Mouse (Mus musculus) liver, adult 2 months (tissue): ENCODE measurements around the gene Slc25a25. TPM values are rescaled to one million over a fixed set of nuclear protein-coding genes. Genes with fewer than 3 reads are reported as not detected.

Experiments used
- DNase-seq: peaks from one replicate; pipeline ENCODE4 v3.0.0-alpha.2; 2011; ENCODE audit warnings: low read depth, low spot score; ENCODE audit errors: extremely low read depth
- H3K27ac ChIP-seq: fragments of 200-500 bp; replicated peaks from 2 replicates; pipeline ENCODE4 v1.5.1; 2012; ENCODE audit warnings: low read depth, mild to moderate bottlenecking, control low read depth, inconsistent platforms, low read length; ENCODE audit not compliant: insufficient read depth
- H3K27me3 ChIP-seq: fragments of 200-500 bp; 2 replicates; pipeline ENCODE4 v1.6.1; 2012; ENCODE audit warnings: mild to moderate bottlenecking, moderate library complexity, low read length, inconsistent platforms; ENCODE audit not compliant: control insufficient read depth, insufficient read depth
- H3K36me3 ChIP-seq: fragments of 200-500 bp; 2 replicates; pipeline ENCODE4 v1.6.1; 2012; ENCODE audit warnings: low read length, inconsistent platforms; ENCODE audit not compliant: control insufficient read depth, insufficient read depth
- H3K4me1 ChIP-seq: fragments of 200-500 bp; 2 replicates; pipeline ENCODE4 v1.6.1; 2011; ENCODE audit warnings: low read length; ENCODE audit not compliant: control insufficient read depth, insufficient read depth
- H3K4me3 ChIP-seq: fragments of 200-500 bp; 2 replicates; pipeline ENCODE4 v1.5.1; 2011; ENCODE audit warnings: low read depth, mild to moderate bottlenecking, control low read depth, low read length, moderate library complexity; ENCODE audit not compliant: insufficient read depth
- H3K79me2 ChIP-seq: fragments of 200-500 bp; 2 replicates; pipeline ENCODE4 v1.6.1; 2012; ENCODE audit warnings: inconsistent platforms, mild to moderate bottlenecking, low read length, moderate library complexity; ENCODE audit not compliant: control insufficient read depth, insufficient read depth
- H3K9ac ChIP-seq: fragments of 200-500 bp; 2 replicates; pipeline ENCODE4 v1.6.1; 2012; ENCODE audit warnings: low read depth, mild to moderate bottlenecking, control low read depth, inconsistent platforms, low read length
- CTCF ChIP-seq: fragments of 200-500 bp; IDR thresholded peaks from 2 replicates; pipeline ENCODE4 v1.5.1; 2011; ENCODE audit warnings: low read depth, low read length, control low read depth
- POLR2A ChIP-seq: fragments of 200-500 bp; IDR thresholded peaks from 2 replicates; pipeline ENCODE4 v1.6.1; 2011; ENCODE audit warnings: low read length, control low read depth; ENCODE audit not compliant: insufficient read depth; ENCODE audit errors: extremely low read depth
- WGBS: fragments of 180-500 bp; shearing (Covaris S2); methylation state at CpG from one replicate; pipeline ENCODE4 v1.1.7; 2018; 5-methylcytosine and 5-hydroxymethylcytosine counted together
- polyA plus RNA-seq: library from polyadenylated mRNA; depleted of rRNA; stranded (reverse); fragments of >200 nt; gene quantifications from 2 replicates; pipeline ENCODE4 v1.2.3, GENCODE M21; 2012
- total RNA-seq: library from RNA; depleted of rRNA; stranded (reverse); fragments of >200 nt; gene quantifications from 2 replicates; pipeline ENCODE4 v1.2.3, GENCODE M21; 2014

Gene Slc25a25
- total and polyA plus RNA-seq, 2 experiments = 41.9 to 57.9 TPM

DNA sequence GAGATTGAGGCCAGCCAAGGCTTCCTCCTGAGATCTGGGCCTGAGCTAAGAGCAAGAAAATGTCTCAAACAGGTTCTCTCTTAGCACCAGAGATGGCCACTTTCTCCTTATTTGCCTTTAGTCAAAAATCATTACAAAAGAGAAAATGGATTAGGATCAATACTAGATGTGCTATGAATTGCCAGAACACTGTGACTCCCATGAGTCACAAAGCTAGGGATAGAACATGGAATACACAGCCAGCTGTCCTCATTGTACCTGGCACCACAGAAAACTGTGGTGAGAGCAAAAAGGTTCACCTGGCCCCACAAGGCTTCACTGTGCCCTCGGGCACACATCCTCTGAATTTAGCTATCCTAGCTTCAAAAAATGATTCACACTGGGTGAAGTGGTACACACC lies 2.8 kb downstream of the Slc25a25 start:
- H3K27ac ChIP-seq = peak overlapping the region; percentile 36; the same call in 1 of the 2 replicates
- peaks cover 18% of the 10 kb centered on the region for H3K4me1 ChIP-seq
- H3K79me2 ChIP-seq = peaks cover 17% of the 10 kb centered on the region
- no peak overlapping the region; the same call in 1 of the 2 replicates for H3K9ac ChIP-seq
- TF ChIP-seq CTCF (no peak), POLR2A (no peak)
- no peaks in the 10 kb centered on the region for H3K27me3 ChIP-seq
- H3K4me3 ChIP-seq = no peak overlapping the region
- peak; percentile 74 for DNase-seq
- peaks cover 4% of the 10 kb centered on the region; the same call in 1 of the 2 replicates for H3K36me3 ChIP-seq
- WGBS = 26% methylated on average over 1 of the region's 1 CpGs

DNA sequence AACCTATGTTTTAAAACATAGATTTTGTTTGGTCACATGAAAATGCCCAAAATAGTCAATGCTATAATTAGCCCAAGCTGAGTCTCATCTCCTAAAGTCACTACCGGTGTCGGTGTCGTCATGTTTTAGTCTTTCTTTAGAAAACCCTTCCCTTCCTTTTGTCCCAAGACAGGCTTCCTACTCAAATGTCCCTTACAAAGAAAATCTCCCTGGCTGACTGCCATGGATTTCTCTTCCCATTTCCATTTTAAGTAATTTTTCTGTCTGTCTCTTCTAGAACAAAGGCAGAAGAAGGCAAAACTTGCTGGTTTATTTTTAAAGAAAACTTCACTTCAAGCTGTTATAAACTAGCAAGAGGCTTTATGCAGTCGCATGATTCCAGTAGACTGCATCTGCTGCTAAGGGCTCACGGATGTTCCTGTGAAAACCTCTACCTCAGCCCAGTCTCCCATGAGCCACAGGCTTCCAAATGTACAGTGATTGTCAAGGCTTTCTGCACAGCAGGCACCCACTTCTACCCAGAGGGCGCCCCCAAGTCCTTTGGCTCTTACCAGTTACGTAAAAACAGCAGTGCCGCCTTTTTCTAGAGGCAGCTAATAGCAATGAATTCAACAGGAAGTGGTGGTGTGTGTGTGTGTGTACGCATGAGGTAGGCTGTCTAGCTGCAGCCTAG lies 3.8 kb downstream of the Slc25a25 start:
- no peaks in the 10 kb centered on the region for H3K27me3 ChIP-seq
- H3K9ac ChIP-seq = no peak overlapping the region
- peak overlapping the region; percentile 29 for H3K27ac ChIP-seq
- peaks cover 4% of the 10 kb centered on the region; the same call in 1 of the 2 replicates for H3K36me3 ChIP-seq
- WGBS = 75% methylated on average over 9 of the region's 9 CpGs
- H3K4me3 ChIP-seq = no peak overlapping the region
- H3K4me1 ChIP-seq = peaks cover 12% of the 10 kb centered on the region
- peaks cover 23% of the 10 kb centered on the region for H3K79me2 ChIP-seq
- TF ChIP-seq CTCF (no peak), POLR2A (no peak)
- no peak for DNase-seq

DNA sequence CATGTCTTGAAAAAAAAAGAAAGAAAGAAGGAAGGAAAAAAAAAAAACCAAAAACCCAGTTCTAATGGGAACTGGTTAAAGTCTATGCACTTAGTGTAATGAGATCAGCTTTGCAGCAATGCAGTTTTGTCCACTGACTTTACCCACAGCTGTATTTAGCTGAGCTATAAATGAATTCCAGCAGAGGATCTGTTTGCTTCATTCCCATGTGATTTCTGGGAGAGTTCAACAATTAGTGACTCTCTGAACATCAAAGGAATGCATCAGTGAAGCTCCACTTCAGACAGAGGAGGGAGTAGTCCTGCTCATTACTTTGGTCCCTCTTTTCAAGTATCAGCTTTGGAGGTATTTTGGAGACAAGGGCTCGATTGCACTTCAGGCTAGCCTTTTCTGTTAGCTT lies 5.7 kb downstream of the Slc25a25 start:
- Histone ChIP-seq H3K79me2 (peaks cover 29% of the 10 kb centered on the region), H3K9ac (no peak overlapping the region), H3K27ac (no peak overlapping the region), H3K36me3 (peaks cover 4% of the 10 kb centered on the region; the same call in 1 of the 2 replicates), H3K4me1 (peaks cover 22% of the 10 kb centered on the region), H3K27me3 (no peaks in the 10 kb centered on the region), H3K4me3 (no peak overlapping the region)
- DNase-seq = no peak
- WGBS = 21% methylated on average over 1 of the region's 1 CpGs
- TF ChIP-seq CTCF = no peak
- no peak for TF ChIP-seq POLR2A

DNA sequence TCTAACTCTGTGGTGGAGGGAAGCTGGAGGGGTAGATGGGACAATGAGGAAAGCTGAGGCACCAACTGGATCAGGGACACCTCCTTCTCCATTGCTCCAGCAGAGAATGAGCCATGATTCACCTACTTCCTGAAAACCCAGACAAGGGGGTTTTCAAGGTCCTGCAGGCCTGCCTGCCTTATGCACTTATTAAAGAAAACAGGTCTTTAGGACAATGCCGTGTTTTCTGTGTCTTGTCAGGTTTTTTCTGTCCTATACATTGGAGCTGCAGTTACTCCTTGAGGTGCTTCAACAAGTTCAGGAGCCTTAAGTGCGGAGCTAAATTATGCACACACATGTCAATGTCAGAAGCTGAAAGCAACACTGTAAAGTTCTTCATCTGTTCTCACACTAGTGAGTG lies 9.7 kb downstream of the Slc25a25 start:
- no peaks in the 10 kb centered on the region for H3K27me3 ChIP-seq
- H3K4me3 ChIP-seq = no peak overlapping the region
- no peak for DNase-seq
- no peak overlapping the region for H3K27ac ChIP-seq
- no peak for TF ChIP-seq CTCF
- no peak for TF ChIP-seq POLR2A
- peaks cover 4% of the 10 kb centered on the region; the same call in 1 of the 2 replicates for H3K36me3 ChIP-seq
- 85% methylated on average over 2 of the region's 2 CpGs for WGBS
- peaks cover 29% of the 10 kb centered on the region for H3K4me1 ChIP-seq
- no peak overlapping the region for H3K9ac ChIP-seq
- H3K79me2 ChIP-seq = peaks cover 35% of the 10 kb centered on the region; the same call in 1 of the 2 replicates

DNA sequence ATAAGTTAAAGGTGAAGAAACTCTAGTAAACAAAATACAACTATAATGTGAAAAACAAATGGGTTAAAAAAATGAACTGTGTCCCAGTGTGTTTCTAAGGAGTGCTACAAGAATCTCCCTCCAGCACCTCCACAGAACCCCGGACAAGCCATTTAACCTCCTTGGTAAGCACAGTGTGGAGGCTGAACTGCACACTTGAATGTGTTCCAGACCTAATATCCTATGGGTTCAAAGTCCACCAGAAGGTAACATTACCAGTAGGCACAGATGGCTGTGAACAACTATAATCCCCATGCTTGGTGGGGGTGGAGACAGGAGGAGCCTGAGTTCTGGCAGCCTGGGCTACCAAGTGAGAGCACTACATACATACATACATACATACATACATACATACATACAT lies 10.6 kb downstream of the Slc25a25 start:
- H3K27ac ChIP-seq = no peak overlapping the region
- peaks cover 37% of the 10 kb centered on the region; the same call in 1 of the 2 replicates for H3K79me2 ChIP-seq
- no peaks in the 10 kb centered on the region for H3K27me3 ChIP-seq
- no peak overlapping the region for H3K4me3 ChIP-seq
- no peak for TF ChIP-seq POLR2A
- no peak for TF ChIP-seq CTCF
- peaks cover 29% of the 10 kb centered on the region for H3K4me1 ChIP-seq
- 37% methylated on average over 1 of the region's 1 CpGs for WGBS
- DNase-seq = peak; percentile 45
- H3K9ac ChIP-seq = no peak overlapping the region
- peaks cover 4% of the 10 kb centered on the region; the same call in 1 of the 2 replicates for H3K36me3 ChIP-seq

DNA sequence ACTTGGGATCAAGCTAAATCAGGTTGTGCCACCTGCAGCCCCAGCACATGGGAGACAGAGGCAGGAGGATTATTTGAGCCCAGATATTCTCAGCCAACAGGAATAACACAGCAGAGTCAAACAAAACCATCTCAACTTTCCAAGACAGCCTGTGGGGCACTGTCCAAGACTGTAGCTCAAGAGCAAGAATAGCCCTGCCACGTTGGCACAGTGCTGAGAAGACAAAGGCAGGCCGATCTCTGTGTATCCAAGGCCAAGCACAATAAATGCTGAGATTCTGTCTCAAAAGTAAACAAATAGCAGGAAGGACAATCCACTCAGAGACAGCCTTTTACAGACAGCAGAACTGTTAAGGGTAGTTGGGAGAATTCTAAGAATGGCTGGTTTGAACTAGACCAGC lies 11.1 kb downstream of the Slc25a25 start:
- Histone ChIP-seq H3K27ac (no peak overlapping the region), H3K36me3 (peaks cover 3% of the 10 kb centered on the region; the same call in 1 of the 2 replicates), H3K79me2 (peaks cover 35% of the 10 kb centered on the region; the same call in 1 of the 2 replicates), H3K9ac (no peak overlapping the region), H3K4me3 (no peak overlapping the region), H3K4me1 (peaks cover 29% of the 10 kb centered on the region), H3K27me3 (no peaks in the 10 kb centered on the region)
- TF ChIP-seq POLR2A = no peak
- TF ChIP-seq CTCF = no peak
- WGBS = 15% methylated on average over 2 of the region's 2 CpGs
- DNase-seq = no peak
